Mouse (Mus musculus): ENCODE results near the gene Ehd3. TPM values are rescaled to one million over a fixed set of nuclear protein-coding genes. Genes with fewer than 3 reads are reported as not detected.

Ehd3 gene
- polyA plus RNA-seq, 1 experiment, result 2.3 TPM

DNA sequence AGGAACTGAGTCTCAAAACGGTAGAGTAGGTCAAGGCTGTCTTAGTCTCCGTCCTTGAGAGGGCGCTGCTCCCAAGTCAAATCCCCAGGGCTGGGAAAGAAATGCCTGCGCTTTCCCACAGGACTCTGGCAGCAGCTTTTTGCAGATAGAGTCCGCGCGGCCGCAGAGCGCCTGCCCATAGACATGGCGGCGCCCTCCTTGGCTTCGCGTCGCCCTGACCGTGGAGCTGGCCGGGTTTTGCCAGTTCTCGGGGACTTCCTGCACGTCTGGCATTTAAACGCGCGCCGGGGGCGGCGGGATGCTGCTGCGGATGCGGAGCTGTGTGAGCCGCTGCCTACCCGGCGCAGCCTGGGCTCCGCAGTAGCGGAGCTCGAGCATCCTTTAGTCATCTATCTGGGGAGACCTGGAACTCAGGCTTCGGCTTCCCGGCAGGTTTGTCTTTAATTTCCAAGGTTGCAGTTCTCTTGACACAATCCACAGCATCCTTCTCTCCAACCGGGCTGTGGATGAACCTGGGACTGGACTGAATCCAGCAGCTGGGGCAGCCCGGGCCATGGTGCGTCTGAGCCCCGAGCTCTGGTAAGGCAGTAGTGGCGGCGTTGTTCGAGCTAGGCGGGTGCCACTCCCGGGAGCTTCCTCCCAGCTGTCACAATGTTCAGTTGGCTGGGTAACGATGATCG, 798 bp downstream of the Ehd3 start:
- Histone ChIP-seq H3K4me3 (ENCODE audit: control insufficient read depth, low read depth, low read length) (peak overlapping the region; percentile 79), H3K27ac (ENCODE audit: control insufficient read depth, insufficient read depth, low read depth, low read length) (no peak overlapping the region), H3K4me1 (ENCODE audit: control insufficient read depth, insufficient read depth, low read length) (peaks cover 11% of the 10 kb centered on the region), H3K36me3 (ENCODE audit: control insufficient read depth, insufficient read depth, low read length) (no peaks in the 10 kb centered on the region), H3K27me3 (ENCODE audit: control insufficient read depth, insufficient read depth, low read length) (no peaks in the 10 kb centered on the region)
- TF ChIP-seq CTCF (IDR thresholded peaks at IDR 0.05; ENCODE audit: control insufficient read depth, insufficient read depth, insufficient replicate concordance, low read depth, low read length) (peak; percentile 24; the same call in 1 of the 2 replicates), POLR2A (IDR thresholded peaks at IDR 0.05; ENCODE audit: control insufficient read depth, low read depth, low read length) (peak; percentile 26; the same call in 1 of the 2 replicates)

GRCm38 (mm10) chr17:73806331-73806730, 2.4 kb downstream of the Ehd3 start:
- no peaks in the 10 kb centered on the region for H3K27me3 ChIP-seq (ENCODE audit: control insufficient read depth, insufficient read depth, low read length)
- H3K27ac ChIP-seq (ENCODE audit: control insufficient read depth, insufficient read depth, low read depth, low read length), result no peak overlapping the region
- no peak overlapping the region for H3K4me3 ChIP-seq (ENCODE audit: control insufficient read depth, low read depth, low read length)
- H3K36me3 ChIP-seq (ENCODE audit: control insufficient read depth, insufficient read depth, low read length), result no peaks in the 10 kb centered on the region
- no peak for TF ChIP-seq CTCF (IDR thresholded peaks at IDR 0.05; ENCODE audit: control insufficient read depth, insufficient read depth, insufficient replicate concordance, low read depth, low read length)
- peaks cover 11% of the 10 kb centered on the region for H3K4me1 ChIP-seq (ENCODE audit: control insufficient read depth, insufficient read depth, low read length)

- Histone ChIP-seq H3K4me1 (ENCODE audit: control insufficient read depth, insufficient read depth, low read length) (peaks cover 11% of the 10 kb centered on the region), H3K27ac (ENCODE audit: control insufficient read depth, insufficient read depth, low read depth, low read length) (no peak overlapping the region), H3K4me3 (ENCODE audit: control insufficient read depth, low read depth, low read length) (no peak overlapping the region), H3K36me3 (ENCODE audit: control insufficient read depth, insufficient read depth, low read length) (no peaks in the 10 kb centered on the region), H3K27me3 (ENCODE audit: control insufficient read depth, insufficient read depth, low read length) (no peaks in the 10 kb centered on the region)
- TF ChIP-seq CTCF (IDR thresholded peaks at IDR 0.05; ENCODE audit: control insufficient read depth, insufficient read depth, insufficient replicate concordance, low read depth, low read length) (no peak), POLR2A (IDR thresholded peaks at IDR 0.05; ENCODE audit: control insufficient read depth, low read depth, low read length) (no peak)
Observed at GRCm38 (mm10) chr17:73807211-73807610, 3.3 kb downstream of the Ehd3 start.

DNA sequence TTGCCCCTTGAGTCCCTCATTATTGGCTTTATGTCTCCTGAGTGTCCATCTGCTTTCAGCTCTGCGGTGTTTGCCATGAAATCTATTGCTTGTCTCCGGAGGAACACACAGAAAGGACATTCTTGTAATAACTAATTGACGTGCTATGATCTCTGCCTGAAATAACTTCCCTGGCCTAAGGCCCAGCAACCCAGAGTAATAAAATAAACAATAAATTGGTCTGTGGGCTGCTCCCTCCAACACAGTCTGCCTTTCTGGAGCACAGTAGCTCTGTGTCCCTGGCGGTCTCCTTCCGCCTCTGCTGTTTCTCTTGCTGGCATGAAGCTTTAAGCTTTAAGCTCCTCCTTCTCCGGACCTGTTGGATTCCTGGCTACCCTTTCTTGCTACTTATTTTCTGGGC, 4.5 kb downstream of the Ehd3 start:
- H3K27me3 ChIP-seq (ENCODE audit: control insufficient read depth, insufficient read depth, low read length), result no peaks in the 10 kb centered on the region
- H3K4me3 ChIP-seq (ENCODE audit: control insufficient read depth, low read depth, low read length), result no peak overlapping the region
- no peak overlapping the region for H3K27ac ChIP-seq (ENCODE audit: control insufficient read depth, insufficient read depth, low read depth, low read length)
- no peak for TF ChIP-seq POLR2A (IDR thresholded peaks at IDR 0.05; ENCODE audit: control insufficient read depth, low read depth, low read length)
- TF ChIP-seq CTCF (IDR thresholded peaks at IDR 0.05; ENCODE audit: control insufficient read depth, insufficient read depth, insufficient replicate concordance, low read depth, low read length), result no peak
- peaks cover 11% of the 10 kb centered on the region for H3K4me1 ChIP-seq (ENCODE audit: control insufficient read depth, insufficient read depth, low read length)
- H3K36me3 ChIP-seq (ENCODE audit: control insufficient read depth, insufficient read depth, low read length), result no peaks in the 10 kb centered on the region

DNA sequence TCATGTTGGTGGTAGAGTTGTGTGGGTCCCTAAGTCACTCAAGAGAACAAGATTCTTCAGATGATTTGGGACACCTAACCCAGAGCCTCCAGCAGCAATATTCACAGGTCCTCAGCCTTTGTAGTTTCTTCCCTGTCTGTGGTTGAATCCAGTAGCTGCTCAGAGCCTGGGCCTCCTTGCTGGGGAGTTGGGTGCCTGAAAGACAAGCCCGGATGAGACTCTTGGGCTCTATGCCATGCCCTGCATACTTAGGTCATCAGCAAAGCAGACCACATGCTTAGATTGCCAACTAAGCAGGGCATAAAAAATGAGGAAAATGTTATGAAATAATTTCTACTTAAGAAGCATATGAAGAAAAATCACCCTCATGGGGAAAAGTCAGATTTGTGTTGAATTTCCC, 6.9 kb downstream of the Ehd3 start:
- H3K36me3 ChIP-seq (ENCODE audit: control insufficient read depth, insufficient read depth, low read length), result no peaks in the 10 kb centered on the region
- H3K4me1 ChIP-seq (ENCODE audit: control insufficient read depth, insufficient read depth, low read length), result no peaks in the 10 kb centered on the region
- TF ChIP-seq CTCF (IDR thresholded peaks at IDR 0.05; ENCODE audit: control insufficient read depth, insufficient read depth, insufficient replicate concordance, low read depth, low read length), result no peak
- no peak for TF ChIP-seq POLR2A (IDR thresholded peaks at IDR 0.05; ENCODE audit: control insufficient read depth, low read depth, low read length)
- no peaks in the 10 kb centered on the region for H3K27me3 ChIP-seq (ENCODE audit: control insufficient read depth, insufficient read depth, low read length)
- no peak overlapping the region for H3K4me3 ChIP-seq (ENCODE audit: control insufficient read depth, low read depth, low read length)
- H3K27ac ChIP-seq (ENCODE audit: control insufficient read depth, insufficient read depth, low read depth, low read length), result no peak overlapping the region

GRCm38 (mm10) chr17:73811566-73811965, 7.6 kb downstream of the Ehd3 start:
- no peak overlapping the region for H3K27ac ChIP-seq (ENCODE audit: control insufficient read depth, insufficient read depth, low read depth, low read length)
- no peak for TF ChIP-seq CTCF (IDR thresholded peaks at IDR 0.05; ENCODE audit: control insufficient read depth, insufficient read depth, insufficient replicate concordance, low read depth, low read length)
- no peak for TF ChIP-seq POLR2A (IDR thresholded peaks at IDR 0.05; ENCODE audit: control insufficient read depth, low read depth, low read length)
- H3K4me3 ChIP-seq (ENCODE audit: control insufficient read depth, low read depth, low read length), result no peak overlapping the region
- no peaks in the 10 kb centered on the region for H3K27me3 ChIP-seq (ENCODE audit: control insufficient read depth, insufficient read depth, low read length)
- no peaks in the 10 kb centered on the region for H3K36me3 ChIP-seq (ENCODE audit: control insufficient read depth, insufficient read depth, low read length)
- H3K4me1 ChIP-seq (ENCODE audit: control insufficient read depth, insufficient read depth, low read length), result no peaks in the 10 kb centered on the region

DNA sequence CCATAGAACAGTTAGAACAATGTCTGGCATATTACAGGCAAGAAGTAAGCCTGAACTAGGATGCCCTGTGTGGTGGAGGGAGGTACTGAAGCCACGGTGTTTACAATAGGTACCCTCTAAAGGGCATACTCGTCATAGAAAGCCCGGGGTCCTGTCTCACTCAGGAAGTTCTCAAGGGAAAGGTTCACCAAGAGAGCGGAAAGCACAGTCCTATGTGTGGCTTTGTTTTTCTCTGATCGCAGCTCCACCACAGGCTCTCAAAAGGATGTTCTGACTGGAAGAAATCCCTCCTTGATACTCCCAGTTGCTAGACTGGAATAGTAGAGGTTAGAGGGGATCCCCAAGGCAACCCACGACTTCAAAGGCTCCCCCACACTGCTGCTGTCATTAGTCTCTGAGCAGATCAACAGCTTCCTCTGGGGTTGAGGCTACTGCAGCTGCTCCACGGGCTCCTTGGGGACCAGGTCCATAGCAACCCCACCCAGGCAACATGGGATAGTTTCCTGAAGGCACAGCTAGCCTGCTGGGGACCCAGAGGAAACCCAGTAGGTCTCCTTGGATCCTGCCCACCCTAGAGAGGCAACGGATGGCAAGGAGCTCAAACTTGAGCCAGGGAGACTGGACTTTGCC, 9.2 kb downstream of the Ehd3 start:
- Histone ChIP-seq H3K27me3 (ENCODE audit: control insufficient read depth, insufficient read depth, low read length) (no peaks in the 10 kb centered on the region), H3K4me3 (ENCODE audit: control insufficient read depth, low read depth, low read length) (no peak overlapping the region), H3K27ac (ENCODE audit: control insufficient read depth, insufficient read depth, low read depth, low read length) (no peak overlapping the region), H3K36me3 (ENCODE audit: control insufficient read depth, insufficient read depth, low read length) (no peaks in the 10 kb centered on the region), H3K4me1 (ENCODE audit: control insufficient read depth, insufficient read depth, low read length) (no peaks in the 10 kb centered on the region)
- TF ChIP-seq CTCF (IDR thresholded peaks at IDR 0.05; ENCODE audit: control insufficient read depth, insufficient read depth, insufficient replicate concordance, low read depth, low read length), result no peak
- TF ChIP-seq POLR2A (IDR thresholded peaks at IDR 0.05; ENCODE audit: control insufficient read depth, low read depth, low read length), result no peak

Measured in testis, adult 2 months (tissue).